Mouse (Mus musculus) kidney, postnatal 0 days (tissue): ENCODE measurements around the gene Gm6525. TPM values are rescaled to one million over a fixed set of nuclear protein-coding genes. Genes with fewer than 3 reads are reported as not detected.

Experiments
- ATAC-seq: fragments of 200-750 bp; cut with Nextera tagmentation; replicated peaks from 2 replicates; pipeline ENCODE4 v1.8.0; 2017; ENCODE audit warnings: low read depth, moderate number of reproducible peaks, moderate TSS enrichment, moderate library complexity; ENCODE audit not compliant: low FRiP score
- DNase-seq: peaks from one replicate; pipeline ENCODE4 v3.0.0-alpha.2; 2016; ENCODE audit warnings: low spot score
- H3K27ac ChIP-seq: fragments of 300-500 bp; sonication (generic); 2 replicates; pipeline ENCODE4 v1.5.1; 2014; ENCODE audit warnings: mild to moderate bottlenecking
- H3K27me3 ChIP-seq: fragments of 300-500 bp; sonication (generic); 2 replicates; pipeline ENCODE4 v1.6.1; 2014; ENCODE audit warnings: low read length, mixed read lengths; ENCODE audit not compliant: insufficient read depth
- H3K36me3 ChIP-seq: fragments of 300-500 bp; sonication (generic); 2 replicates; pipeline ENCODE4 v1.6.1; 2014; ENCODE audit warnings: low read length, mixed read lengths; ENCODE audit not compliant: insufficient read depth
- H3K4me1 ChIP-seq: fragments of 300-500 bp; sonication (generic); replicated peaks from 2 replicates; pipeline ENCODE4 v1.6.1; 2014; ENCODE audit warnings: antibody characterized with exemption, low read length, mixed read lengths; ENCODE audit not compliant: insufficient read depth
- H3K4me2 ChIP-seq: fragments of 300-500 bp; sonication (generic); 2 replicates; pipeline ENCODE4 v1.6.1; 2014; ENCODE audit warnings: mild to moderate bottlenecking, low read length, moderate library complexity, mixed read lengths
- H3K4me3 ChIP-seq: fragments of 300-500 bp; sonication (generic); replicated peaks from 2 replicates; pipeline ENCODE4 v1.5.1; 2014; ENCODE audit warnings: low read depth, low read length
- H3K9ac ChIP-seq: fragments of 300-500 bp; sonication (generic); 2 replicates; pipeline ENCODE4 v1.6.1; 2014; ENCODE audit warnings: low read depth, low read length
- H3K9me3 ChIP-seq: fragments of 300-500 bp; sonication (generic); replicated peaks from 2 replicates; pipeline ENCODE4 v1.6.1; 2016; ENCODE audit warnings: low read length, inconsistent platforms, mixed read lengths
- CTCF ChIP-seq: IDR thresholded peaks from 2 replicates; pipeline ENCODE4 v1.5.1; 2016; ENCODE audit warnings: antibody characterized with exemption, low read depth, mild to moderate bottlenecking, moderate library complexity
- WGBS: fragments of 180-500 bp; shearing (Covaris S2); extraction: QIAGEN DNeasy Blood & Tissue Kit; methylation state at CpG from one replicate; pipeline ENCODE4 v1.1.7; 2014; 5-methylcytosine and 5-hydroxymethylcytosine counted together
- polyA plus RNA-seq: library from polyadenylated mRNA; unstranded; fragments of >200 nt; fragmentation: Nextera tagmentation; extraction: Ambion mirVana; gene quantifications from 2 replicates; pipeline ENCODE4 v1.2.1, GENCODE M21; 2015

The Gm6525 gene
- polyA plus RNA-seq, 1 experiment from 2014 or later, result 0.66 TPM

- Histone ChIP-seq H3K4me2 (no peak overlapping the region), H3K4me3 (no peak overlapping the region), H3K27ac (no peak overlapping the region), H3K36me3 (peaks cover 32% of the 10 kb centered on the region; the same call in 1 of the 2 replicates), H3K4me1 (no peaks in the 10 kb centered on the region), H3K27me3 (no peaks in the 10 kb centered on the region), H3K9ac (no peak overlapping the region), H3K9me3 (no peaks in the 10 kb centered on the region)
- 88% methylated on average over 5 of the region's 5 CpGs for WGBS
- TF ChIP-seq CTCF, result no peak
- no peak for ATAC-seq
- DNase-seq, result no peak
These were observed 7.8 kb upstream of the Gm6525 start for GRCm38 (mm10) chr3:84166073-84166472.

- H3K27me3 ChIP-seq, result no peaks in the 10 kb centered on the region
- no peak overlapping the region for H3K27ac ChIP-seq
- no peaks in the 10 kb centered on the region for H3K9me3 ChIP-seq
- ATAC-seq, result no peak
- H3K4me3 ChIP-seq, result no peak overlapping the region
- no peaks in the 10 kb centered on the region for H3K4me1 ChIP-seq
- DNase-seq, result no peak
- H3K4me2 ChIP-seq, result no peak overlapping the region
- TF ChIP-seq CTCF, result no peak
- 92% methylated on average over 6 of the region's 6 CpGs for WGBS
- H3K9ac ChIP-seq, result no peak overlapping the region
- peaks cover 28% of the 10 kb centered on the region; the same call in 1 of the 2 replicates for H3K36me3 ChIP-seq
These were observed 5.0 kb upstream of the Gm6525 start for GRCm38 (mm10) chr3:84168943-84169342.

DNA sequence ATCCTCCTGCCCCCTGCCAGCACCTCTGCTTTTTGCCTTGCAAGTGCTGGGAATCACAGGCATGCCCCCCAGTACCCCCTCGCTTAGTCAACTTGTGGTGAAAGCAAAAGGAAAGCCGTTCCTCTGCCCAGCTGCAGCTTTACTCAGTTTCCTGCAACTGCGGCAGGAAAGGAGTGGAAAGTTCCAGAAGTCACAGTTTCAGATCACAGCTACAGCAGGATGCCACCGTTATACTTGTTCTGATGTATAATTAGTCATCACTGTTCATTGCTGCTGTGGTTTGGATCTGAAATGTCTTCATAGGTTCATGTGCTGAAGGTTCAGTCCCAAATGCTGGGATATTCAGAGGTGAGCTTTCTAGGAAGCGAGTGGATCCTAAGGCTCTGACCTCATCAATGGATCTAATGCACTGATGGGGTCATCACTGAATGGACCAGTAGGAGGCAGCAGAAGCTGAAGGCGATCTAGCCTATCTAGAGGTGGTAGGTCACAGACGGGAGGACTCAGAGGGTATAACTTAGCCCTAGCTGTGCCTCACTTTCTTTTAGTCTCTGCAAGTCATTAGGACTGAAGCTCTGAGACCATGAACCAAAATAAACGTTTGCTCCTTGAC lies 4.4 kb upstream of the Gm6525 start:
- Histone ChIP-seq H3K4me1 (no peaks in the 10 kb centered on the region), H3K9me3 (no peaks in the 10 kb centered on the region), H3K36me3 (peaks cover 22% of the 10 kb centered on the region; the same call in 1 of the 2 replicates), H3K27me3 (no peaks in the 10 kb centered on the region), H3K4me2 (no peak overlapping the region), H3K4me3 (no peak overlapping the region), H3K27ac (no peak overlapping the region), H3K9ac (no peak overlapping the region)
- ATAC-seq (no peak), DNase-seq (no peak)
- 74% methylated on average over 8 of the region's 8 CpGs for WGBS
- peak; percentile 15; the same call in 1 of the 2 replicates for TF ChIP-seq CTCF

GRCm38 (mm10) chr3:84172406-84172805 lies 1.5 kb upstream of the Gm6525 start:
- no peak for TF ChIP-seq CTCF
- no peak for DNase-seq
- 55% methylated on average over 11 of the region's 11 CpGs for WGBS
- Histone ChIP-seq H3K9ac (no peak overlapping the region), H3K27me3 (no peaks in the 10 kb centered on the region), H3K4me2 (no peak overlapping the region), H3K4me1 (no peaks in the 10 kb centered on the region), H3K9me3 (no peaks in the 10 kb centered on the region), H3K27ac (no peak overlapping the region), H3K36me3 (0 out of 2 replicates have a peak, but pooled peaks cover 11% of the 10 kb centered on the region), H3K4me3 (no peak overlapping the region)
- no peak for ATAC-seq

GRCm38 (mm10) chr3:84175337-84176315 lies 1.7 kb downstream of the Gm6525 start:
- H3K4me1 ChIP-seq, result no peaks in the 10 kb centered on the region
- peak; percentile 93 for TF ChIP-seq CTCF
- no peaks in the 10 kb centered on the region for H3K27me3 ChIP-seq
- no peak overlapping the region for H3K27ac ChIP-seq
- H3K9me3 ChIP-seq, result no peaks in the 10 kb centered on the region
- peak; percentile 72; the same call in 1 of the 2 replicates for ATAC-seq
- no peak overlapping the region for H3K9ac ChIP-seq
- 59% methylated on average over 7 of the region's 7 CpGs for WGBS
- H3K4me2 ChIP-seq, result no peak overlapping the region
- 0 out of 2 replicates have a peak, but pooled peaks cover 4% of the 10 kb centered on the region for H3K36me3 ChIP-seq
- peak; percentile 89 for DNase-seq
- H3K4me3 ChIP-seq, result no peak overlapping the region

GRCm38 (mm10) chr3:84177834-84178233 lies 3.9 kb downstream of the Gm6525 start:
- Histone ChIP-seq H3K4me2 (no peak overlapping the region), H3K4me3 (no peak overlapping the region), H3K36me3 (no peaks in the 10 kb centered on the region), H3K9ac (no peak overlapping the region), H3K4me1 (no peaks in the 10 kb centered on the region), H3K27me3 (no peaks in the 10 kb centered on the region), H3K9me3 (no peaks in the 10 kb centered on the region), H3K27ac (no peak overlapping the region)
- ATAC-seq, result no peak
- no peak for DNase-seq
- TF ChIP-seq CTCF, result no peak
- WGBS, result 72% methylated on average over 2 of the region's 2 CpGs
